Mouse (Mus musculus): Measurements from ENCODE around the gene Mpped2.

DNA sequence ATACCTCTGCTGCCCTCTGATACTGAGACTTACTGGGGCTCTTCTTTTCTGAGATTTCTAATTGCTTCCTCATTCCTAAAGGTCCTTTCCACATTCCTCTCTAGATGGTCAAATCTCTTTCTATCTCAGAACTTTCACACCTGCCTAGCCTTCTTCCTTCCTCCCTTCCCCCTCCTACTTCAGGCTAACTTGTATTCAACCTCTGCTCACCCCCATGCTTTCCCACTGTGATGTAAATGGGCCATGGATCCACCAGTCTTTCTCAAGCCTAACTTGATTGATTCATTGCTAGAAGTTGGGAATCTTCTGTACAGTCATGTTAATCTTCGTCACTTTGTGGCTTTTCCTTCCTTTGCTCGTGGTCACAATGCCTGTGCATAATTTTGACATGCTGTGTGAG, 15.6 kb upstream of the Mpped2 start:
- TF ChIP-seq POLR2A (IDR thresholded peaks at IDR 0.05; ENCODE audit: control insufficient read depth, extremely low read depth, insufficient read depth, low read length, poor library complexity) (no peak), CTCF (IDR thresholded peaks at IDR 0.05; ENCODE audit: borderline replicate concordance, control insufficient read depth, extremely low read depth, insufficient read depth, low read length, poor library complexity) (no peak)

Measured in thymus, adult 2 months (tissue).